Mouse (Mus musculus) thymus, postnatal 14 days (tissue): Measurements from ENCODE around the gene Klhl25.
"Not testable (repeated sequence)": the region's sequence is repeated elsewhere in the genome, so short reads cannot be mapped to it uniquely, and the experiment has no call there.

Experiments used
- DNase-seq: peaks from one replicate; pipeline ENCODE4 v3.0.0; 2021

Klhl25 gene

GRCm38 (mm10) chr7:75879436-75879835, 31.3 kb downstream of the Klhl25 start:
- DNase-seq, result peak; percentile 16

GRCm38 (mm10) chr7:75880236-75880635, 32.1 kb downstream of the Klhl25 start:
- DNase-seq, result no peak

- peak; percentile 89 for DNase-seq
Measured at GRCm38 (mm10) chr7:75880650-75881049, 32.5 kb downstream of the Klhl25 start.

- DNase-seq, result peak; percentile 58
Measured at GRCm38 (mm10) chr7:75881376-75881775, 33.3 kb downstream of the Klhl25 start.

DNA sequence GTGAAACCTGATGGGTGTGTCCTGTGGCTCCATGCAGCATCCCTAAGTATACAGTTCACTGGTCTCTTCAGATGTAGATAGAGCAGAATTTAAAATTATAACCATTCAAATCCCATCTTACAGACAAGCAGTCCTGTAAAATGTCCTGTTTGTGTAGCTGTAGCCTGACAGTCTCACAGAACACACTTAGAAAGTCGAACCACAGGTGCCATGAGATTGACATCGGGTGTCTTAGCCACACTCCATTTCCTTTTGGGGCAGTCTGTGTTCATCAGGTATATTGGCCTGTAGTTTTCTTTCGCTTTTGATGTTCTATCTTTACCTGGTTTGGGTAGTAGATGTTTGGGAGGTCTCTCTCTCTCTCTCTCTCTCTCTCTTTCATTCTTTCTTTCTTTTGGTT, 33.7 kb downstream of the Klhl25 start:
- DNase-seq, result no peak

DNA sequence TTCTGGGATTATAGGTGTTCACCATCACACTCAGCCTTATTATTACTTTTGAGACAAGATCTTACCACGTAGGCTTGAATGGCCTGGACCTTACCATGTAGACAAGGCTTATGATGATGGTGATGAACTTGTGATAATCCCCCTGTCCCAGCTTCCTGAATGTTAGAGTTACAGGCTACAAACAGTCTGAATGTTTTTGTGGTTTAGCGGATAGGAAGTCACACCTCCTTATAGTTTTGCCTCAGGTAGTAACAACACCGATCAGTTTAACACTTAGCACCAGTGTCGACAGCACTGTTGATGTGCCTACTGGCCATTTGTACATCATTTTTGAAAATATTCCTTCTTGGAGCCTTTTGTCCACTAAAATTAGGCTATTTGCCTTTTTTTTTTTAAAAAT, 43.4 kb downstream of the Klhl25 start:
- DNase-seq, result no peak

DNA sequence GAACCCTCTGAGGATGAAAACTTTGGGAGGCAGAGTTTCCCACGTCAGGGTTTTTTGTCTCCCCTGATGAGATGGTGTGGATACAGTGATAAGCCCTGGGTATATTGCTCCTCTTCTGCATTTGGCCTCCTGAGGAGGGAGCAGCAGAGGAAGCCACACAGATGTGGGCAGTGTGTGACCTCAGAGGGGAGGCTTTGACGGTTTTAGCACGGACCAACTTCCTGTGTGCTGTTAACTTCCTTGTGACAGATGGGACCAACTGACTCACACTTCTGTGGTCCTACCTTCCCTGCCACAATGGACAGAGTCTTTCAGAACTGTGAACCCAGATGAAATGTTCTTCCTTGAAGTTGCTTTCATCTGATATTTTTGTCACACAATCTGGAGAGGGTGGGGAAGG, 44.6 kb downstream of the Klhl25 start:
- no peak for DNase-seq

GRCm38 (mm10) chr7:75893709-75894108, 45.6 kb downstream of the Klhl25 start:
- DNase-seq, result no peak

DNA sequence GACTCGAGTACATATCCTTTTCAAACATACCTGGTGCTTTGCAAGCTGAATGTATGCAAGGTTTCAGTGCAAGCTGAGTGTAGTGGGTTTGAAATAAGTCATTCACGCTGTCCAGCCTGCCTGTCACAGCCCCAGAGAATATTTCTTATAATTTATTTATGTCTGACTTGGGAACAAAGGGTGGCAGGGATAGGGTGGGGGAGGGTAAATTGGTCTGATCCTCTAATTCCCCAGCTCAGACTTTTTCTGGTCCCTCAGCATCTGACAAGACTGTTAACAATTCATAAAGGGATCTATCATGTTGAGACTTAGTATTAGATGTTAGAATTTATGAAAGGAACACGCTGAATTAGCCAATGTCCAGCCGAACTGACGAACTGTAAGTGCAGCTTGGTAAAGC, 48.9 kb downstream of the Klhl25 start:
- no peak for DNase-seq

GRCm38 (mm10) chr7:75899102-75899501, 51.0 kb downstream of the Klhl25 start:
- DNase-seq, result no peak

DNA sequence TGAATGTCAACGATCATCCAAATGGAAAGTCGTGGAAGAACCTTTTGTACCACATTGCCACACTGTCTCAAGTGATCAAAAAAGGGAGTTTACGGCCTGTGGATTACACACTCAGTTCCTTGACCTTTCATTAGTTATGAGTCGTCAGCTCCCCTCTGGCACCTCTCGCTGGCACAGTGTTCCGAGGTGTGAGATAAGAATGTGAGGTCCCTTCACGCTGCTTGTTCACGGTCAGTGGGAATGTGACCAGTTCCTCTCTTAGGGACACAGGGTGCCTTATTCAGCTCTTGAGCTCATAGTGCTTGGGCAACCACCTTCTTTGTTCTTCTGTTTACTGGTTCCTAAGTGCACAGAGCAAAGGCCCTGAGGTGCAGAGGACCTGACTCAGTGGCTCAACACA, 51.4 kb downstream of the Klhl25 start:
- DNase-seq, result no peak

DNA sequence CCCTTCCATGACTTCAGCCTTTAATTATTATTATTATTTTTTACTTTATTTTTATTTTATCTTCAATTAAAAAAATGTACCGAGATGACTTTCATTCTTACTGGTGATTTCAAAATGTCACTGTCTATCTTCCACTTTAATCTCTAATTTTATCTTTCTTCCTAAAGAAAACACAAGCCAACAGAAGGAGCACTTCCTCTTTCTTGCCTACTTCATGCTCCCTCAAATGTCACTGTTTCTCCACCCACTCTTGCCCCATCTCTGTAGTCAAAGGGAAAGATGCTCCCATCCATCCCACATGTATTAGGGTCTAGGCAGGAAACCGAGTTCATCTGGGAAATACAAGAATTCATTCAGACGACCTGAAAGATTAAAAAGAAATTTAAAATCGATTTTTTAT, 51.8 kb downstream of the Klhl25 start:
- no peak for DNase-seq

DNA sequence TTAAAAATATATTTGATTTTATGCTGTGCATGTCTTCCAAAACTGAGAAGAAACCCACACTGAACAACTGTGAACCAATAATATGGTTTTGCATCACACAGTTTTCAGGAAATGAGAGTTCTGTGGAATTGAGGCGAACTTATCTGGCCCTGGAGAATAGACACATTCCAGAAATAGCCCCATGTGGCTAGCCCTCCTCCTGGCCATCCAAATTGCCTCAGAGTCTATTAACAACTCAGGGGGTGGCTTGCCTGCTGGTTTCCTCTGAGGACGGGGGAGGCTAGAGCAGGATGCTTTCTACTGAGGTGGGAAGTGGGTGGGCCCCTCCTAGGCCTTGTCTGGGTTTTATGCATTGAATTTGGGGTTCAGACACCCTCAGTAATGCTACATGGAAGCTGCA, 57.0 kb downstream of the Klhl25 start:
- no peak for DNase-seq

DNA sequence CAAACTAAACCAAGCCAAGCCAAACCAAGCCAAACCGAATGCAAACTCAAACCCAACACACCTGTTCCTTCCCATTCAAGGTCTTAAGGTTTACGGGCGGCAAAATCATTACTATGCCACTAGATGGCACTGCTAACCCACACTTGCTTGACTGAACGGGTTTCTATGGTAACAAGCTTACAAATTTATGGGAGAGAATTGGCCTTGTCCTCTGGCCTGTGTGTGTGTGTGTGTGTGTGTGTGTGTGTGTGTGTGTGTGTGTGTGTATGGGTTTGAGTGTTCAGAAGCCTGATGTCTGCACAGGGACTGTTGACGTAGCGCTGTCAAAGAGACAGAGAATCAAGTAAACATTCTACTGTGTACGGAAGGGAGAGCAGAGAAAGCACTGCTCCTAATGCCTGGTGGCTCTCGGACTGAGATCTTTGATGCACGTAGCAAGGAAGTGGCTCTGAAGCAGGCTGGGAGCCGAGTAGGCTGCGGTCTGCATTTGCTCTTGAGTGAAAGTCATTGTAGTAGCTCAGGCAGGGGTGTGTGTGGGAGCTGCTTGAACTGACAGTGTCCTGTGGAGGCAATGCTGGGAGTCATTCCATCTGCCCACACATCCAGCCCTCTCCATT, 62.0 kb downstream of the Klhl25 start:
- DNase-seq, result peak; percentile 70

GRCm38 (mm10) chr7:75910652-75911035, 62.5 kb downstream of the Klhl25 start:
- DNase-seq, result peak; percentile 52

- peak; percentile 92 for DNase-seq
Measured at GRCm38 (mm10) chr7:75913952-75914351, 65.8 kb downstream of the Klhl25 start.

GRCm38 (mm10) chr7:75915550-75915949, 67.4 kb downstream of the Klhl25 start:
- DNase-seq, result peak; percentile 31

- no peak for DNase-seq
Measured at GRCm38 (mm10) chr7:75917662-75918061, 69.6 kb downstream of the Klhl25 start.

DNA sequence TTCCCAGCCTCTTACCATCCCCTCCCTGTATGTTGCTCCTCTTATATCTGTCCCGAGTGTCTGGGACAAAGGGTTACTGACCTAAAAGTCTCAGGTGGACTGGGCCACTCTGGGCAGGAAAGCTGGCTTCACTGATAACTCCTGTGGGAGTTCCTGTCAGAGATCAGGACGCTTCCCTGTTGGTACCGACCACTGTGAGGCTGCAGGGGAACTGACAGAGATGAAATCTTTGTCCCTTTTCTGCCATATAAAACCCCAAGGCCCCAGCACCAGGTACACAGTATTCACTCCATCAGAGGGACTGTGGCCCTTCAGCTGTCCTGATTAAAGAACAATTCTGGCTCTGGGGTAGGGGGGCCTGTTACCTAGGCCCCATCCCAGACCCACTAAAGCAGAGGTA, 71.6 kb downstream of the Klhl25 start:
- DNase-seq, result not testable (repeated sequence)
